Mouse (Mus musculus): ENCODE results near the gene Hddc3. TPM values are rescaled to one million over a fixed set of nuclear protein-coding genes. Genes with fewer than 3 reads are reported as not detected.

Gene Hddc3
- polyA plus RNA-seq, 1 experiment from 2014 or later = 25.4 TPM

- ATAC-seq (ENCODE audit: insufficient number of reproducible peaks, low FRiP score, low TSS enrichment, low read depth) = no peak
- WGBS = 66% methylated on average over 3 of the region's 3 CpGs
- Histone ChIP-seq H3K9ac (no peak overlapping the region), H3K4me3 (replicated peaks) (no peak overlapping the region), H3K9me3 (replicated peaks) (no peaks in the 10 kb centered on the region), H3K4me1 (peaks cover 31% of the 10 kb centered on the region), H3K27ac (replicated peaks) (0 out of 2 replicates have a peak overlapping the region, but pooled peaks have one; percentile 12), H3K4me2 (replicated peaks) (no peak overlapping the region), H3K27me3 (no peaks in the 10 kb centered on the region), H3K36me3 (peaks cover 53% of the 10 kb centered on the region)
These were observed 6.0 kb upstream of the Hddc3 start for GRCm38 (mm10) chr7:80336932-80337331.

- Histone ChIP-seq H3K27ac (replicated peaks) (0 out of 2 replicates have a peak overlapping the region, but pooled peaks have one; percentile 4), H3K9ac (peak overlapping the region; percentile 52), H3K36me3 (peaks cover 29% of the 10 kb centered on the region), H3K4me1 (peaks cover 43% of the 10 kb centered on the region), H3K9me3 (replicated peaks) (no peaks in the 10 kb centered on the region), H3K4me3 (replicated peaks) (peak overlapping the region; percentile 67), H3K4me2 (replicated peaks) (peak overlapping the region; percentile 70), H3K27me3 (no peaks in the 10 kb centered on the region)
- no peak for ATAC-seq (ENCODE audit: insufficient number of reproducible peaks, low FRiP score, low TSS enrichment, low read depth)
- 6% methylated on average over 17 of the region's 17 CpGs for WGBS
These were observed 3.5 kb upstream of the Hddc3 start for GRCm38 (mm10) chr7:80339371-80339770.

- H3K9ac ChIP-seq = peak overlapping the region; percentile 47
- H3K9me3 ChIP-seq (replicated peaks) = no peaks in the 10 kb centered on the region
- H3K36me3 ChIP-seq = peaks cover 23% of the 10 kb centered on the region
- WGBS = 0% methylated on average over 45 of the region's 45 CpGs
- H3K4me3 ChIP-seq (replicated peaks) = peak overlapping the region; percentile 67
- H3K4me1 ChIP-seq = peaks cover 43% of the 10 kb centered on the region
- peak; percentile 96 for ATAC-seq (ENCODE audit: insufficient number of reproducible peaks, low FRiP score, low TSS enrichment, low read depth)
- H3K4me2 ChIP-seq (replicated peaks) = peak overlapping the region; percentile 70
- peak overlapping the region; percentile 94 for H3K27ac ChIP-seq (replicated peaks)
- H3K27me3 ChIP-seq = no peaks in the 10 kb centered on the region
These were observed 2.9 kb upstream of the Hddc3 start for GRCm38 (mm10) chr7:80339793-80340628.

- peak within 1 kb of the TSS; percentile 70 for H3K4me2 ChIP-seq (replicated peaks)
- H3K9me3 ChIP-seq (replicated peaks) = no peaks in the 10 kb centered on the region
- ATAC-seq (ENCODE audit: insufficient number of reproducible peaks, low FRiP score, low TSS enrichment, low read depth) = peak; percentile 46
- no peaks in the 10 kb centered on the region for H3K27me3 ChIP-seq
- peak within 1 kb of the TSS; percentile 94 for H3K27ac ChIP-seq (replicated peaks)
- peak within 1 kb of the TSS; percentile 47 for H3K9ac ChIP-seq
- H3K36me3 ChIP-seq = peaks cover 16% of the 10 kb centered on the region
- WGBS = under 1% methylated on average over 11 of the region's 11 CpGs
- peak within 1 kb of the TSS; percentile 67 for H3K4me3 ChIP-seq (replicated peaks)
- peaks cover 43% of the 10 kb centered on the region for H3K4me1 ChIP-seq
These were observed 2.1 kb upstream of the Hddc3 start, which contains the start of gene Unc45a for GRCm38 (mm10) chr7:80340793-80341192. Unc45a (minus strand) TSS chr7:80341005.

GRCm38 (mm10) chr7:80341793-80342192 is 1.1 kb upstream of the Hddc3 start:
- H3K9ac ChIP-seq = no peak overlapping the region
- H3K9me3 ChIP-seq (replicated peaks) = no peaks in the 10 kb centered on the region
- no peak overlapping the region for H3K4me3 ChIP-seq (replicated peaks)
- no peak for ATAC-seq (ENCODE audit: insufficient number of reproducible peaks, low FRiP score, low TSS enrichment, low read depth)
- H3K4me2 ChIP-seq (replicated peaks) = no peak overlapping the region
- H3K27me3 ChIP-seq = no peaks in the 10 kb centered on the region
- H3K27ac ChIP-seq (replicated peaks) = no peak overlapping the region
- H3K36me3 ChIP-seq = peaks cover 8% of the 10 kb centered on the region
- WGBS = 75% methylated on average over 7 of the region's 7 CpGs
- peaks cover 43% of the 10 kb centered on the region for H3K4me1 ChIP-seq

- peaks cover 41% of the 10 kb centered on the region for H3K4me1 ChIP-seq
- ATAC-seq (ENCODE audit: insufficient number of reproducible peaks, low FRiP score, low TSS enrichment, low read depth) = no peak
- H3K27ac ChIP-seq (replicated peaks) = peak overlapping the region; percentile 75
- peak overlapping the region; percentile 59 for H3K9ac ChIP-seq
- peak overlapping the region; percentile 80 for H3K4me2 ChIP-seq (replicated peaks)
- H3K4me3 ChIP-seq (replicated peaks) = peak overlapping the region; percentile 58
- no peaks in the 10 kb centered on the region for H3K9me3 ChIP-seq (replicated peaks)
- 24% methylated on average over 19 of the region's 19 CpGs for WGBS
- 0 out of 2 replicates have a peak, but pooled peaks cover 4% of the 10 kb centered on the region for H3K36me3 ChIP-seq
- no peaks in the 10 kb centered on the region for H3K27me3 ChIP-seq
These were observed 540 bp downstream of the Hddc3 start for GRCm38 (mm10) chr7:80343270-80344018.

GRCm38 (mm10) chr7:80346173-80346572 is 3.3 kb downstream of the Hddc3 start:
- ATAC-seq (ENCODE audit: insufficient number of reproducible peaks, low FRiP score, low TSS enrichment, low read depth) = no peak

GRCm38 (mm10) chr7:80346830-80347229 is 3.9 kb downstream of the Hddc3 start:
- Histone ChIP-seq H3K4me3 (replicated peaks) (no peak overlapping the region), H3K36me3 (peaks cover 22% of the 10 kb centered on the region), H3K27me3 (no peaks in the 10 kb centered on the region), H3K4me2 (replicated peaks) (no peak overlapping the region), H3K9ac (no peak overlapping the region), H3K4me1 (peaks cover 21% of the 10 kb centered on the region), H3K9me3 (replicated peaks) (no peaks in the 10 kb centered on the region), H3K27ac (replicated peaks) (no peak overlapping the region)
- no peak for ATAC-seq (ENCODE audit: insufficient number of reproducible peaks, low FRiP score, low TSS enrichment, low read depth)
- WGBS = 81% methylated on average over 5 of the region's 5 CpGs

More at GRCm38 (mm10) chr7:80346173-80346572, 3.3 kb downstream of the Hddc3 start:
- Histone ChIP-seq H3K4me1 (peaks cover 22% of the 10 kb centered on the region), H3K4me3 (replicated peaks) (no peak overlapping the region), H3K36me3 (peaks cover 17% of the 10 kb centered on the region), H3K27ac (replicated peaks) (no peak overlapping the region), H3K9ac (no peak overlapping the region), H3K27me3 (no peaks in the 10 kb centered on the region), H3K9me3 (replicated peaks) (no peaks in the 10 kb centered on the region), H3K4me2 (replicated peaks) (no peak overlapping the region)
- WGBS = 90% methylated on average over 9 of the region's 9 CpGs

GRCm38 (mm10) chr7:80347670-80348586 is 5.0 kb downstream of the Hddc3 start:
- 45% methylated on average over 13 of the region's 13 CpGs for WGBS
- H3K27ac ChIP-seq (replicated peaks) = peak overlapping the region; percentile 68
- no peak overlapping the region for H3K4me3 ChIP-seq (replicated peaks)
- H3K36me3 ChIP-seq = peaks cover 31% of the 10 kb centered on the region
- ATAC-seq (ENCODE audit: insufficient number of reproducible peaks, low FRiP score, low TSS enrichment, low read depth) = no peak
- H3K4me2 ChIP-seq (replicated peaks) = no peak overlapping the region
- no peaks in the 10 kb centered on the region for H3K27me3 ChIP-seq
- H3K9me3 ChIP-seq (replicated peaks) = no peaks in the 10 kb centered on the region
- peaks cover 15% of the 10 kb centered on the region for H3K4me1 ChIP-seq
- H3K9ac ChIP-seq = no peak overlapping the region

GRCm38 (mm10) chr7:80350808-80351207 is 7.9 kb downstream of the Hddc3 start:
- ATAC-seq (ENCODE audit: insufficient number of reproducible peaks, low FRiP score, low TSS enrichment, low read depth) = no peak
- Histone ChIP-seq H3K9ac (no peak overlapping the region), H3K4me1 (peaks cover 9% of the 10 kb centered on the region), H3K27me3 (no peaks in the 10 kb centered on the region), H3K4me3 (replicated peaks) (no peak overlapping the region), H3K27ac (replicated peaks) (no peak overlapping the region), H3K4me2 (replicated peaks) (no peak overlapping the region), H3K36me3 (peaks cover 52% of the 10 kb centered on the region), H3K9me3 (replicated peaks) (no peaks in the 10 kb centered on the region)
- WGBS = 70% methylated on average over 2 of the region's 2 CpGs

All from embryonic facial prominence, embryonic 15.5 days (tissue).